Mouse (Mus musculus) right cerebral cortex, postnatal 14 days (tissue): ENCODE results near the gene Il3.
A peak's percentile ranks its signal among the peaks of the same experiment; 100 is the strongest.

Experiments
- DNase-seq: peaks from one replicate; pipeline ENCODE4 v3.0.0; 2022

The Il3 gene

DNA sequence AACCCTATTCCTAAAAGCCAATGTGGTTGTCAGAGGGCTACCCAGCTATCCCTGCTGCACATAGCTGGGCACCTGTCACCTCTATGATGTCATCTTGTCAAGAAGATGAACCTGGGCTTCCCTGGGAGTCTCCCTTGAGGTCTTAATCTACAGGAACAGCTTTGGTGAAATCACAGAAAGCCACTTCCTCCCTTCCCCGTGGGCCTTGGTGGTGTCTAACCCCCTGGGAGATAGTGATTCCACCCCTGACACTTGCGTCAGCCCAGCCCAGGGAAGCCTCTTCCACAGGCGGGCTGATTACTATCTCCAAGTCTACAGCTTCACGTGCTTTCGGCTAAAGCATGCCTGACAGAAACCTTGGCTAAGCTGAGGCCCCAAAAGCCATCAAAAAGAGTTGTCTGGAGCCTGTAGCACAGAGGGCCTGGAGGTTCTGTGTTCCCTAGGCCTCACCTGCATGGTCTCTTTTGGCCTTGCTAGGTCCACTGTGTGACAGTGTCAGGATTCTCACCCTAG is 4.4 kb upstream of the Il3 start:
- DNase-seq = no peak

DNA sequence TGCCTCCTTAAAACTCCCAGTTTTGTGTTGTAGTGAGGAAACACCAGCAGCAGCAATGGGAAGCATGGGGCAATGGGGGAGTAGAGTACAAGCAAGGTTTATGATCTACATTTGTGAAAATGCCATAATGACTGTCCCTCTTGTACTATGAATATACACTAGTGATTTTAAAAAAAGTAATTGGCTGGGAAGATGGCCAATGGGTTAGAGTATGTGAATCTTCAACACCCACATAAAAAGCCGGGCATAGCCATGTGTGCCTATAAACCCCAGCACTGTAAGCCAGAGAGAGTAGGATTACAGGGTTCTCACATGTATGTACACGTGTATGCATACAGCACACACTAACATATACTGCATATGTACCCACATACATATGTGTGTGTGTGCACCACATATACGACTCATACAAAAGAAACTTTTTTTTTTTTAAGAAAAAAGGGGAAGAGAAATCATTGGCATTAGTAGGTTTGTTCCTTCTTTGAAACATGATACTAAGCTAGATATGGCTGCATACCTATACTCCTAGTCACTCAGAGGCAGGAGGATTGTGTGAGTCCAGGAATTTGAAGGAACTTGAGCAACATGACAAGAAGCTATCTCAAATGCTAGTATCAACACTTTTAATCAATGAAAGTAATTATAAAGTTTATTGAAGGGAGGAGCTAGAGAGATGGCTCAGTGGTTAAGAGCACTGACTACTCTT is 2.3 kb upstream of the Il3 start:
- DNase-seq = no peak

GRCm38 (mm10) chr11:54264542-54264941 is 2.5 kb downstream of the Il3 start:
- peak; percentile 24 for DNase-seq

DNA sequence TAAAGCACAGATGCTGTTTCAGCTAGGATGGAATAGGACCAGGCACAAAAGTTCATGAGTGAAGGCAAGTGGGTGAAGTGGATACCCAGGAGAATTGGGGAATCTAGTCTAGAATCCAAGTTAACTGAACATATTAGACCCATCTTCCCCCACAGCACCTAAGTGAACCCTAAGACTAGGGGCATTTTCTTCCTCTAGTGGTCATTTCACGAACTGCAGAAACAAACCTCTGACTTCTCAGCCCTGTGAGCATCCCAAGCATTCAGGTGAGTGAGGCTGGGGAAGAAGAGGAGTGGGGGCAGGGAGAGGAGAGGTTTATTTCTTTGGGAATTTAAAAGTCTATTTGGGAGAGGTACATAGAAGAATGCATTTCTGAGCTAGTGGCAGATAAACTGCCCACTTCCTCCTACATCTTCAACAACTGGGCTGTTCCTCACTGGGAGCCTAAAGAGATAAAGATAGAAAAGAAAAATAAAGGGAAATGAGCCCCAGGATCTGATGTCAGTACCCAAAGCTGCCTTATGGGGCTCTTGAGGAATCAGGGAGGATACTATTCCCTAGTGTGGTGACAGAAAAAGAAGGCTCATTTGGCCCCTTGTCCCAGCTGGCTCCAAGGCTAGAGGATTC is 3.6 kb downstream of the Il3 start:
- DNase-seq = no peak

- peak; percentile 55 for DNase-seq
These were observed 10.3 kb downstream of the Il3 start for GRCm38 (mm10) chr11:54256624-54257376.

- no peak for DNase-seq
These were observed 13.0 kb downstream of the Il3 start for GRCm38 (mm10) chr11:54254114-54254513.

- no peak for DNase-seq
These were observed 16.5 kb downstream of the Il3 start for GRCm38 (mm10) chr11:54250575-54250974.

GRCm38 (mm10) chr11:54249748-54250147 is 17.3 kb downstream of the Il3 start:
- no peak for DNase-seq

- DNase-seq = no peak
These were observed 17.9 kb downstream of the Il3 start, which contains the start of gene Csf2 for GRCm38 (mm10) chr11:54248940-54249717. Gene Csf2, minus strand, starts transcription at chr11:54249667.

DNA sequence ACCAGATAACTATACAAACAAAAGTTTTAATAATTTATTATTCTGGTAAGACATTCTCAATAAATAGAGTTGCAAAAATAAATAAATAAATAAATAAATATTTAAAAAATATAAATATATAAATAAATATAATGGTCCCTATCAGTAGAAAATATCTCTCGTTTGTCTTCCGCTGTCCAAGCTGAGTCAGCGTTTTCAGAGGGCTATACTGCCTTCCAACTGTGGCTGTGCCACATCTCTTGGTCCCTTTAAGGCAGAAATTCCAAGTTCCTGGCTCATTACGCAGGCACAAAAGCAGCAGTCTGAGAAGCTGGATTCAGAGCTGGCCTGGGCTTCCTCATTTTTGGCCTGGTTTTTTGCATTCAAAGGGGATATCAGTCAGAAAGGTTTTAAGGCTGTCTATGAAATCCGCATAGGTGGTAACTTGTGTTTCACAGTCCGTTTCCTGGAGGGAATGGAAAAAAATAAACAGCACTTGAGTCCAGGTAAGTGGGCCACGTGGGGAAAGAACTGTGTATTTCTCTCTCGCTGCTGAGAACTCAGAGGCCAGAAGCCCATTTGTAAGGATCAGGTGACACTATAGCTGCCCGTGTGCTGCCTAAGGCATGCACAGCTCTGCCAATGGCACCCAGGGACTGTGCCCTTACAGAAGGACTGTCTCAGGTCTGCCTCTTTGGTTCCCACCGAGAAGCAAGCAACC is 19.7 kb downstream of the Il3 start:
- DNase-seq = no peak

DNA sequence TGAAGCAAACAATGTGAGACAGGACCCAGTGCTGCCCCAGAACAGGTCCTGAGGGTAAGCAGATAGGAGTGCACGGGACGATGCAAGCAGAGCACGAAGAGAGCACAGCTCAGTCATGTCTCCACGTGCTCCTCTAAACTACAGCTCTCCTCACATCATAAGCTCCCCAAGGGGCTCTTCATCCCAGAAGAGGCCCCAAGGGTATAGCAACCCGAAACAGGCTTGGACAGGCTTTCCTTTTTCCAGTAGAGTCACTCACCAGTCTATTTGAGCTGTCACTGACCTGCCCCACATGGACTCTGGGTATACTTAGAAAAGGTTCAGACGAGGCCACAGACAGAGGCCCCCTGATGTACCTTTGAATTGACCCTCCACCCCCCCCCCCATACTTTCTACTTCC is 22.6 kb downstream of the Il3 start:
- DNase-seq = no peak

DNA sequence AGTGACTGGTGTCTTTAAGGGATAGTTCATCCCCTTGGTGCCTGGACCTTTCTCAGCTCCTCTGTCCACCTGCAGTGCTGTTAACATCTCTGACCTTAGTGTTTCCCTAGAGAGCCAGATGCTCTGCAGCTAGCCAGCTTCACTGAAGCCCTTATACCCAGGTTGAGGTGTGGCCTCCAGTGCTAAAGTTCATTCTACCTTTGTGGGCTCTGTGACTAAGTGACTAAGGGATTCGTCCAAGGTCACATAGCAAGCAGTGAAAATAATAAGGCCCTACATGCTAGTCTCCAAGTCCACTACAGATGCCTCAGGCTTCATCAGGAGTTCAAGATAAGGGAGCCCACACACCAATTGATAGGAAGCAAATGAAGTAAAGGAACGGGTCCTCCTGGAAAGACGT is 24.6 kb downstream of the Il3 start:
- DNase-seq = no peak

DNA sequence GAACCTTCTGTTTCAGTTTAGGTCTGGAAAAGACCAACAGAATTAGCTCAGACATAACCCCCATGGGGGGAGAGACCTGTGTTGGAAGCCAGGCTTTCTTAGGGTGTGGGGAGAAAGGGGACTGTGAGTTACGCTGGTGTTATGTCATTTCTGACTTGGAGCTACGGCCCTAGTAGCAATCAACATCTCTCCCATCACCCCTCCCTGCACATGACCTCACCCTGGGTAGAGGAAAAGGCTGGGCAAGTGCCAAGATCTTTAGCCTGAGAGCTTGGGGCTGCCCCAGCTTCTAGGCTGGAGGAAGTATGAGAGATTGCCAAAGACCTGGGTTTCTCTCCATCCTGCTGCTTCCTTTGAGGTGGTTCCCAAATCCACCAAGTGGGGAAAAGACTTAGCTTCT is 30.1 kb downstream of the Il3 start:
- no peak for DNase-seq

DNA sequence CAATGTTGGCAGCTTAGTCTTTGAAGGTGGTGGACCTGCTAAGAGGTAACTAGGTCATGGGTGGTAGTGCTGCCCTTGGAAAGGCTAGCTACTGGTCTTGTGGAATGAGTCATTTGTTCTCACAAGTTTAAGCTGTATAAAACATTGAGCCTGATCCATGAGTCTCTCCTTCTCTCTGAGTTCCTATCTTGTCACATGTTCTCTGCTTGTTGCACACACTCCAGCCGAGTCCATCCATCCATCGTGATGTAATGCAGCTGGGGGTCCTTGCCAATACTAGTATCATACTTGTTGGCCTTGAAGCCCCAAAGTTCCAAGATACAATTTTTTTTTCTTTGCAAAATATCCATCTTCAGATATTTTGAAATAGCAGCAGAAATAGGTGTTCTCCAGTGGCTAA is 39.6 kb downstream of the Il3 start:
- no peak for DNase-seq

DNA sequence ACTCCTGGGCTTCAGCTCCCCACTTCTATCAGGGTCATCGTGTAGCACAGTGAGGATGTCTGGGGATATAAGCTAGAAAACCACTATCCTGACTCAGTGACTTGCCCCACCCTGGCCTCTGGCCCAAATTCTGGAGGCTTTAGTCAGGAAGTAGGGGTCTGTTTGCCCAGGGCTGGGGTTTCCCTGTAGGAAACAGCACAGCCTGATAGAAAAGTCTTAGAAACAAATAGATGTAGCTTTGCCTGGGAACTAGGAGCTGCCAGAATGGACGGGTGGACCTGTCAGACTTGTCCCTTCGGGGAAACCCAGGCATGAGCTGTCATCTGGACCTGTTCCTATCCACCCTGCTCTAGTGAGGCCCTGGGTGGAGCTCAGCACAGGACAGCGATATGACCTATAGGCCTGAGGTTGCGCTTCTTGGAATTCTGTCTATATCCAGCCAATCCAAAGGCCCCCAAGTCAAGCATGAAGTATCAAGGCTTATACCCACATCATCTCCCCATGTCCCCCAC is 42.5 kb downstream of the Il3 start:
- no peak for DNase-seq

- no peak for DNase-seq
These were observed 43.2 kb downstream of the Il3 start for GRCm38 (mm10) chr11:54223637-54224474.

GRCm38 (mm10) chr11:54219903-54220740 is 47.0 kb downstream of the Il3 start:
- DNase-seq = no peak

DNA sequence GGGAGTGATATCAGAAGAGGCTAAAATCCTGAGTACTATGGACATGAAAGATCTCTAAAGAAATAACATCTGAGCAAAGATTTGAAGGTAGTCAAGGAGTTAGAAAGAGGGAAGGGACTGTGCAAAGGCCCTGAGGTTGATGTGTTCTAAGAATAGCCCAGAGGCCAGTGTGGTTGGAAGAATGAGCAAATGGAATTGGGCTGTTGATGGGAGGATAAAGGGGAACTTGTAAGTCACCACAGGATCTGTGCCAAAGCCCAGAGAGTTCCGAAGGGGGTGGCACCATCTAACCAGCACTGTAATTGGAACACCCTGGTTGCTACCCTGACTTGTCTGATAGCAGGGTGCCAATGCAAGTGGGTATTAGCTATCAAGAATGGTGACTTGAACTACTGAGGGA is 47.9 kb downstream of the Il3 start:
- no peak for DNase-seq

- DNase-seq = peak; percentile 14
These were observed 49.7 kb downstream of the Il3 start for GRCm38 (mm10) chr11:54217384-54217783.

- DNase-seq = no peak
These were observed 51.0 kb downstream of the Il3 start for GRCm38 (mm10) chr11:54216091-54216490.
